In the genomic region with DNA sequence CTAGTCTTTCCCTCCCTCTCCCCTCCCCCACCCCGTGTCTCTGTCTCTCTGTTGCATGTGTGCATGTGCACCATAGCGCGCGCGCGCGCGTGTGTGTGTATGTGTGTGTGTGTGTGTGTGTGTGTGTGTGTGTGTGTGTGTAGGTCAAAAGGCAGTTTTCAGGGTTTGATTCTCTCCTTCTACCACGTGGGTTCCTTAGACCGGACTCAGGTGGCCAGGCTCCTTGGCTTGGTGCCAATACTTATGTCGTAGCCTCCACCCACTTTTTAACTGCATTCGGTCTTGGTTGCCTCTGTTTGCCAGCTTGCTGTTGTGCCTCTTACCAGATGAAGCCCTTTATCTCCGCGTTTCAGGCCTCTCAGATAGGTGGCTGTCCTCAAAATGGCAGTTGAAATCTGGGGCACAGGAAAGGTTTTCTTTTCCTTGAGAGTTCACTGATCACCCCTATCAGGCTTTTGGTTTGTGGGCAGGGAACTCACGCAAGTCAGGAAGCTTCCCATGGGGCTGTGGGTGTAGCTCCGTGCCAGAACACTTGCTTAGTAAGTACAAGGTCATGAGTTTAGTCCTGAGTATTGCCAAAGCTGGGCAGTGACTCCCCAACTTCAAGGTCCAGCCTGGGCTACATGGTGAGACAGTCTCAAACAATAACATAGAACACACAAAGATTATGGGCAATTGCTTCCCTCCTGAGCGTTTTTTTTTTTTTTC, we compare ENCODE assay signal across 8 mouse cellular contexts. TPM values are rescaled to one million over a fixed set of nuclear protein-coding genes. Genes with fewer than 3 reads are reported as not detected.
DNase-seq lines count a peak whose midpoint lies in the region; ATAC-seq and TF ChIP-seq lines count a peak whose summit lies in the region.
"Had no signal": no experiment of that assay in that cellular context is flagged by ENCODE, and none has a peak within 500 bp of the region (broad histone marks: within the 10 kb centered on the region; RNA-seq: fewer than 3 reads in every experiment).

No protein-coding gene starts in this region.

- H3K4me3 ChIP-seq in thymus, adult 2 months (ENCODE audit: control insufficient read depth, insufficient read depth, low read length) = peak overlapping the region; percentile 19
- no peak overlapping the region for H3K4me3 ChIP-seq in embryonic facial prominence, embryonic 10.5 days
- H3K4me3 ChIP-seq in kidney, postnatal 0 days (replicated peaks; ENCODE audit: low read depth, low read length) = no peak overlapping the region
- no peak overlapping the region for H3K4me3 ChIP-seq in midbrain, embryonic 14.5 days (replicated peaks; ENCODE audit: low read depth, low read length)

- DNase-seq in thymus, adult 2 months = no peak
- no peak for DNase-seq in thymus, postnatal 10 days (ENCODE audit: low spot score in 2 of 2)
- peak; percentile 43 for DNase-seq in embryonic facial prominence, embryonic 10.5 days (ENCODE audit: low spot score)
- DNase-seq in kidney, postnatal 0 days (ENCODE audit: low spot score) = peak; percentile 41
- peak; percentile 30 for DNase-seq in midbrain, embryonic 14.5 days
- DNase-seq in cerebellum, postnatal 14 days = no peak

- peak overlapping the region; percentile 40 for H3K4me2 ChIP-seq in kidney, postnatal 0 days (ENCODE audit: low read length)
- no peak overlapping the region for H3K4me2 ChIP-seq in midbrain, embryonic 14.5 days (ENCODE audit: low read length)

- H3K27ac ChIP-seq in thymus, adult 2 months (ENCODE audit: control insufficient read depth, insufficient read depth, low read length) = no peak overlapping the region
- H3K27ac ChIP-seq in embryonic facial prominence, embryonic 10.5 days (replicated peaks) = no peak overlapping the region
- peak overlapping the region; percentile 86 for H3K27ac ChIP-seq in kidney, postnatal 0 days
- H3K27ac ChIP-seq in midbrain, embryonic 14.5 days (replicated peaks; ENCODE audit: low read depth, low read length) = no peak overlapping the region

- no peaks in the 10 kb centered on the region for H3K36me3 ChIP-seq in thymus, adult 2 months (ENCODE audit: control insufficient read depth, insufficient read depth, low read length)
- H3K36me3 ChIP-seq in embryonic facial prominence, embryonic 10.5 days (replicated peaks) = no peaks in the 10 kb centered on the region
- no peaks in the 10 kb centered on the region for H3K36me3 ChIP-seq in kidney, postnatal 0 days (ENCODE audit: insufficient read depth, low read length)
- no peaks in the 10 kb centered on the region for H3K36me3 ChIP-seq in midbrain, embryonic 14.5 days (ENCODE audit: control insufficient read depth, insufficient read depth, low read length)

- no peak overlapping the region for H3K9ac ChIP-seq in kidney, postnatal 0 days (ENCODE audit: low read depth, low read length)
- H3K9ac ChIP-seq in midbrain, embryonic 14.5 days (replicated peaks; ENCODE audit: low read length) = no peak overlapping the region

- 19% methylated on average over 17 of the region's 17 CpGs for WGBS in thymus, adult 2 months
- WGBS in embryonic facial prominence, embryonic 10.5 days = 40% methylated on average over 17 of the region's 17 CpGs
- WGBS in kidney, postnatal 0 days = 26% methylated on average over 15 of the region's 17 CpGs
- 35% methylated on average over 17 of the region's 17 CpGs for WGBS in midbrain, embryonic 14.5 days

- no peaks in the 10 kb centered on the region for H3K9me3 ChIP-seq in embryonic facial prominence, embryonic 10.5 days
- no peaks in the 10 kb centered on the region for H3K9me3 ChIP-seq in kidney, postnatal 0 days (replicated peaks; ENCODE audit: low read length)
- no peaks in the 10 kb centered on the region for H3K9me3 ChIP-seq in midbrain, embryonic 14.5 days (ENCODE audit: control insufficient read depth, low read length)

- peaks cover 33% of the 10 kb centered on the region for H3K4me1 ChIP-seq in thymus, adult 2 months (replicated peaks; ENCODE audit: control insufficient read depth, insufficient read depth, low read length)
- peaks cover 34% of the 10 kb centered on the region for H3K4me1 ChIP-seq in embryonic facial prominence, embryonic 10.5 days
- H3K4me1 ChIP-seq in kidney, postnatal 0 days (replicated peaks; ENCODE audit: insufficient read depth, low read length) = 0 out of 2 replicates have a peak, but pooled peaks cover 7% of the 10 kb centered on the region
- no peaks in the 10 kb centered on the region; the same call in 1 of the 2 replicates for H3K4me1 ChIP-seq in midbrain, embryonic 14.5 days (ENCODE audit: control insufficient read depth, insufficient read depth, low read length)

- ATAC-seq in kidney, postnatal 0 days (replicated peaks; ENCODE audit: low FRiP score, low read depth) = peak; percentile 44
- no peak for ATAC-seq in midbrain, embryonic 14.5 days (ENCODE audit: low FRiP score, low TSS enrichment)
- ATAC-seq in activated CD4-positive, CD25-positive, alpha-beta regulatory T cell, adult 4 months = no peak

- TF ChIP-seq CTCF in thymus, adult 2 months (IDR thresholded peaks at IDR 0.05; ENCODE audit: borderline replicate concordance, control insufficient read depth, extremely low read depth, insufficient read depth, low read length, poor library complexity) = no peak
- TF ChIP-seq CTCF in kidney, postnatal 0 days (IDR thresholded peaks at IDR 0.05; ENCODE audit: low read depth) = no peak

- H3K27me3 ChIP-seq in thymus, adult 2 months (ENCODE audit: control insufficient read depth, insufficient read depth, low read length) = peaks cover 4% of the 10 kb centered on the region; the same call in 1 of the 2 replicates
- H3K27me3 ChIP-seq in embryonic facial prominence, embryonic 10.5 days (replicated peaks; ENCODE audit: low read depth, poor library complexity, severe bottlenecking) = peaks cover 74% of the 10 kb centered on the region
- no peaks in the 10 kb centered on the region for H3K27me3 ChIP-seq in kidney, postnatal 0 days (ENCODE audit: insufficient read depth, low read length)
- H3K27me3 ChIP-seq in midbrain, embryonic 14.5 days (ENCODE audit: control insufficient read depth, insufficient read depth, low read length) = peaks cover 47% of the 10 kb centered on the region

- TF ChIP-seq POLR2A in thymus, adult 2 months (IDR thresholded peaks at IDR 0.05; ENCODE audit: control insufficient read depth, extremely low read depth, insufficient read depth, low read length, poor library complexity) = no peak

RNA-seq across cellular contexts. Expression of a gene that starts 1.7 kb away (rescaled TPM):
- polyA plus RNA-seq in thymus, adult 2 months (2012; rRNA removed) = 10.1 and 11.6 TPM in 2 replicates
- polyA plus RNA-seq in embryonic facial prominence, embryonic 10.5 days (2016; fragmentation: Nextera tagmentation; extraction: Ambion mirVana) = 9.7 TPM in 2 replicates
- 21.8 and 23.1 TPM in 2 replicates for polyA plus RNA-seq in kidney, postnatal 0 days (2015; fragmentation: Nextera tagmentation; extraction: Ambion mirVana)
- 0.20 TPM in 1 of 2 replicates, not detected in the other for polyA plus RNA-seq in midbrain, embryonic 14.5 days (2014; fragmentation: Nextera tagmentation; extraction: Ambion mirVana)
- not detected for polyA plus RNA-seq in activated CD4-positive, CD25-positive, alpha-beta regulatory T cell, adult 4 months (2017; shearing (Covaris generic))
- polyA plus RNA-seq: erythroblast, embryonic 14.5 days had no signal

RNA-seq across cellular contexts. Expression of a gene that starts 13.7 kb away (rescaled TPM):
- polyA plus RNA-seq in thymus, adult 2 months (2012; rRNA removed) = 5.3 and 7.3 TPM in 2 replicates
- 2.2 and 3.7 TPM in 2 replicates for polyA plus RNA-seq in embryonic facial prominence, embryonic 10.5 days (2016; fragmentation: Nextera tagmentation; extraction: Ambion mirVana)
- polyA plus RNA-seq in kidney, postnatal 0 days (2015; fragmentation: Nextera tagmentation; extraction: Ambion mirVana) = 2.7 and 3.5 TPM in 2 replicates
- polyA plus RNA-seq in midbrain, embryonic 14.5 days (2014; fragmentation: Nextera tagmentation; extraction: Ambion mirVana) = 0.80 and 1.0 TPM in 2 replicates
- polyA plus RNA-seq in activated CD4-positive, CD25-positive, alpha-beta regulatory T cell, adult 4 months (2017; shearing (Covaris generic)) = 10 to 100 TPM; 10.2 to 11.9 TPM
- polyA plus RNA-seq: erythroblast, embryonic 14.5 days had no signal

RNA-seq across cellular contexts. Expression of a gene that starts 31.9 kb away (rescaled TPM):
- 343 and 451 TPM in 2 replicates for polyA plus RNA-seq in thymus, adult 2 months (2012; rRNA removed)
- not detected in 2 replicates for polyA plus RNA-seq in embryonic facial prominence, embryonic 10.5 days (2016; fragmentation: Nextera tagmentation; extraction: Ambion mirVana)
- 0.08 TPM in 1 of 2 replicates, not detected in the other for polyA plus RNA-seq in kidney, postnatal 0 days (2015; fragmentation: Nextera tagmentation; extraction: Ambion mirVana)
- not detected in 2 replicates for polyA plus RNA-seq in midbrain, embryonic 14.5 days (2014; fragmentation: Nextera tagmentation; extraction: Ambion mirVana)
- 1,000 to 10,000 TPM in 1 of 2 experiments, 100 to 1,000 TPM in 1; 791 to 1,491 TPM for polyA plus RNA-seq in activated CD4-positive, CD25-positive, alpha-beta regulatory T cell, adult 4 months (2017; shearing (Covaris generic))

RNA-seq across cellular contexts. Expression of a gene that starts 37.7 kb away (rescaled TPM):
- 2.5 and 3.5 TPM in 2 replicates for polyA plus RNA-seq in thymus, adult 2 months (2012; rRNA removed)
- polyA plus RNA-seq in embryonic facial prominence, embryonic 10.5 days (2016; fragmentation: Nextera tagmentation; extraction: Ambion mirVana) = 0.96 and 1.4 TPM in 2 replicates
- 0.61 and 0.70 TPM in 2 replicates for polyA plus RNA-seq in kidney, postnatal 0 days (2015; fragmentation: Nextera tagmentation; extraction: Ambion mirVana)
- polyA plus RNA-seq in midbrain, embryonic 14.5 days (2014; fragmentation: Nextera tagmentation; extraction: Ambion mirVana) = 0.12 and 0.24 TPM in 2 replicates
- polyA plus RNA-seq in activated CD4-positive, CD25-positive, alpha-beta regulatory T cell, adult 4 months (2017; shearing (Covaris generic)) = 10 to 100 TPM in 1 of 2 experiments, 1 to 10 TPM in 1; 8.3 to 19.6 TPM
- polyA plus RNA-seq: erythroblast, embryonic 14.5 days had no signal

RNA-seq across cellular contexts. Expression of a gene that starts 59.7 kb away (rescaled TPM):
- polyA plus RNA-seq in thymus, adult 2 months (2012; rRNA removed) = 214 and 262 TPM in 2 replicates
- polyA plus RNA-seq in embryonic facial prominence, embryonic 10.5 days (2016; fragmentation: Nextera tagmentation; extraction: Ambion mirVana) = not detected in 2 replicates
- polyA plus RNA-seq in kidney, postnatal 0 days (2015; fragmentation: Nextera tagmentation; extraction: Ambion mirVana) = 0.08 and 0.37 TPM in 2 replicates
- polyA plus RNA-seq in midbrain, embryonic 14.5 days (2014; fragmentation: Nextera tagmentation; extraction: Ambion mirVana) = not detected in 2 replicates
- polyA plus RNA-seq in activated CD4-positive, CD25-positive, alpha-beta regulatory T cell, adult 4 months (2017; shearing (Covaris generic)) = 1,000 to 10,000 TPM in 1 of 2 experiments, 100 to 1,000 TPM in 1; 682 to 1,081 TPM
- polyA plus RNA-seq: erythroblast, embryonic 14.5 days had no signal

Comparison
In these comparisons a context has a peak if more than half of its experiments do, and no peak if none do; other contexts are left out.
1. DNase-seq: peak in embryonic facial prominence, embryonic 10.5 days (single experiment), kidney, postnatal 0 days (single experiment) and midbrain, embryonic 14.5 days (single experiment); none in thymus, adult 2 months (single experiment), thymus, postnatal 10 days (0 of 2) and cerebellum, postnatal 14 days (0 of 2).
2. RNA of a gene that starts 31.9 kb away (polyA plus RNA-seq): 791 to 1,491 TPM in activated CD4-positive, CD25-positive, alpha-beta regulatory T cell, adult 4 months and 343 to 451 TPM in thymus, adult 2 months; 0.08 TPM in kidney, postnatal 0 days, not detected in embryonic facial prominence, embryonic 10.5 days and not detected in midbrain, embryonic 14.5 days; every median in the first group is over 100 times any median in the second.